Mouse (Mus musculus) C2C12 (cell line): Measurements from ENCODE around the gene Far2. TPM values are rescaled to one million over a fixed set of nuclear protein-coding genes. Genes with fewer than 3 reads are reported as not detected.
A peak's percentile ranks its signal among the peaks of the same experiment; 100 is the strongest.

Experiments used
- H3K27me3 ChIP-seq: one replicate; pipeline ENCODE4 v1.6.1; 2011; ENCODE audit not compliant: control insufficient read depth, insufficient read depth, insufficient read length
- H3K36me3 ChIP-seq: one replicate; pipeline ENCODE4 v1.6.1; 2011; ENCODE audit not compliant: control insufficient read depth, insufficient read depth
- H3K4me3 ChIP-seq: one replicate; pipeline ENCODE4 v1.5.1; 2011; ENCODE audit warnings: mild to moderate bottlenecking, control low read depth; ENCODE audit not compliant: poor library complexity, insufficient read depth, severe bottlenecking
- H3K79me2 ChIP-seq: one replicate; pipeline ENCODE4 v1.6.1; 2011; ENCODE audit not compliant: control insufficient read depth, insufficient read depth
- H3K79me3 ChIP-seq: one replicate; pipeline ENCODE4 v1.6.1; 2011; ENCODE audit warnings: low read depth, control low read depth
- H3ac ChIP-seq: one replicate; pipeline ENCODE3; 2011; ENCODE audit warnings: low read depth; ENCODE audit not compliant: control insufficient read depth, insufficient read length
- CEBPB ChIP-seq: IDR thresholded peaks from one replicate; pipeline ENCODE4 v1.6.1; 2011; ENCODE audit warnings: low read depth, mild to moderate bottlenecking, control low read depth, moderate library complexity
- CTCF ChIP-seq: IDR thresholded peaks from one replicate; pipeline ENCODE4 v1.5.1; 2011; ENCODE audit not compliant: control insufficient read depth, insufficient read depth, insufficient read length
- FOSL1 ChIP-seq: IDR thresholded peaks from one replicate; pipeline ENCODE4 v1.8.0; 2011; ENCODE audit warnings: mild to moderate bottlenecking, low read length; ENCODE audit not compliant: poor library complexity, insufficient read depth, severe bottlenecking
- MAX ChIP-seq: IDR thresholded peaks from one replicate; pipeline ENCODE4 v1.6.1; 2011; ENCODE audit warnings: mild to moderate bottlenecking, control low read depth
- MYOD1 ChIP-seq: IDR thresholded peaks from one replicate; pipeline ENCODE4 v1.6.1; 2011; ENCODE audit warnings: low read depth; ENCODE audit not compliant: control insufficient read depth, insufficient read length
- MYOG ChIP-seq: IDR thresholded peaks from one replicate; pipeline ENCODE4 v1.6.1; 2011; ENCODE audit not compliant: control insufficient read depth, insufficient read length; ENCODE audit errors: extremely low read depth
- USF1 ChIP-seq: IDR thresholded peaks from one replicate; pipeline ENCODE4 v1.6.1; 2011; ENCODE audit warnings: low read depth, mild to moderate bottlenecking, control low read depth, moderate library complexity
- polyA plus RNA-seq: library from polyadenylated mRNA; unstranded; fragments of >200 nt; fragmentation: generic; extraction: Trizol; gene quantifications from one replicate; pipeline ENCODE4 v1.2.1, GENCODE M21; 2012; ENCODE audit warnings: missing spikeins

Gene Far2
- polyA plus RNA-seq, 1 experiment: 0.11 TPM

DNA sequence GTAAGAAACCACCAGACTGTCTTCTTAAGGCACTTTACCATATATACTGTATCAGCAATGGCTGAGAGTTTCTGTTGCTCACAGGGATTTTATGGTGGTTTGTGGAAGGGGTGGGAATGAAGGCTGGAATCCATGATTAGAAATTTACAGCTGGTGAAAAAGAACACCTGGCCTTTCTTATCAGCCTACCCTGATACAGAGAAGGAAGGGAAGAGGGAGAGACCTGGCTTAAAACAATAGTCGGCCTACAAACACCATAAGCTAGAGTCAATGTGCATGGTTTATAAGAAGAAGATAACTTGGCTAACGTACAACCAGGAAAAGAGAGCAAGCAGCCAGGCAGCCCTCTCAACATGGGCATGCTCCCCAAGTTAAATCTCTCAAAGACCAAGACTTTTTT lies 37.3 kb downstream of the Far2 start:
- Histone ChIP-seq H3K4me3 (no peak overlapping the region), H3K79me3 (no peaks in the 10 kb centered on the region), H3ac (no peak overlapping the region), H3K36me3 (no peaks in the 10 kb centered on the region), H3K79me2 (no peaks in the 10 kb centered on the region), H3K27me3 (peaks cover 4% of the 10 kb centered on the region)
- TF ChIP-seq MYOD1: no peak
- TF ChIP-seq USF1: no peak
- TF ChIP-seq MYOG: no peak
- no peak for TF ChIP-seq FOSL1
- no peak for TF ChIP-seq MAX
- no peak for TF ChIP-seq CTCF
- no peak for TF ChIP-seq CEBPB

DNA sequence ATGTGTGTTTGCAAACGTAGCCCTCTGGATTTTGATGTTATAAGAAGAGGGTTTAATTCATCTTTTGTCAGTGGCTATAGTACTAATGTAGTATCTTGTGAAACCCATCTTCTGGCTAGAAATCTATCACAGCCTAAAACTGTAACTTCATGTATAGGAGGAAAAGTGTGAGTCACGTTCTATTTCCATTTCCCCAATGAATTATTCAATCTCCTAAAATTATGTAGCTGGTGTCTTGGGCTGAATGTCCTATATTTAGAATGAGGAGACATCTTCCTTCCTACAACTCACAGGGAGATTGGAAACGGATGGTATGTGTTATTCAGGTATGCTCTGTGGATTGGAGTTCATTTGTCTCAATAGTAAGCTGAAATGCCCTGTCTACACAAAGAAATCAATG lies 50.0 kb downstream of the Far2 start:
- H3K4me3 ChIP-seq: no peak overlapping the region
- H3ac ChIP-seq: no peak overlapping the region
- H3K79me2 ChIP-seq: no peaks in the 10 kb centered on the region
- no peaks in the 10 kb centered on the region for H3K36me3 ChIP-seq
- TF ChIP-seq FOSL1 (no peak), MYOG (no peak), CEBPB (no peak), USF1 (no peak), MAX (no peak), CTCF (no peak), MYOD1 (no peak)
- no peaks in the 10 kb centered on the region for H3K79me3 ChIP-seq
- no peaks in the 10 kb centered on the region for H3K27me3 ChIP-seq

DNA sequence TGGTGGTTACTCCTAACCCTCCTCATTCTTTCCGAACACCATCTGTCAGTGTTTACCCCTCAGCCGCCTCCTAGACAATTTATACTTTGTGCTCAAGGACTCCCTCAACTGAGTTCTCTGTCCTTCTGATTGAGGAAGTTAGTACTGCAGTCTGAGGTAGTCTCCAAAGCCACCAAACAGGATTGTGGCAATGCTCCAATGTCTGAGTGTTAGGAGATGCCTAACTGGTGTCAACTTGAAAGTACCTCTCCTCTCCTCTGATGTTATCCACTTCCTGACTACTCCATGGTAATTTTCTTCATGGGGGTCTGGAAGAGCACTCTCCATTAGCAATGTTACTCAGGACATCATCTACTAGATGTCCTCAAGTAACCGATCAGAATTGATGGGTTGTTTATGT lies 54.9 kb downstream of the Far2 start:
- Histone ChIP-seq H3K27me3 (no peaks in the 10 kb centered on the region), H3K36me3 (no peaks in the 10 kb centered on the region), H3K79me2 (no peaks in the 10 kb centered on the region), H3K79me3 (no peaks in the 10 kb centered on the region), H3ac (no peak overlapping the region), H3K4me3 (no peak overlapping the region)
- TF ChIP-seq USF1 (no peak), CTCF (no peak), MAX (no peak)

DNA sequence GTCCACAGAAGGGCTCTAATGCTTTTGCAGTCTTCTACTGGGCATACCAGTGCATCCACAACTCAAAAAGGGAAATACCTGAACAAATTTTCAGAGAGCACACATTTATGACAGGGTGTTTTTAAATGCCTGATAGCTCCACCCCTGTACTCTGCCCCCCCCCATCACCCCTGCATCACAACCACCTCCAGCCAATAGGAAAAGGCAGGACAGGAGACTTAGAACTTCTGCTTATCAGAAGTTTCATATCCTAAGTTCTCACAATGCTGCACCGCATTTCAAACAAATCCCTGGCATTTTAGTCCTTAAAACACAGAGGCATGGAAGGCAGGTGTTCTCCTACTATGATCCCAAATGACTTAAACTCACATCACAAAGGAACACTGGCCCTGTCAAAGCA lies 55.4 kb downstream of the Far2 start:
- Histone ChIP-seq H3K79me3 (no peaks in the 10 kb centered on the region), H3K79me2 (no peaks in the 10 kb centered on the region), H3ac (no peak overlapping the region), H3K4me3 (no peak overlapping the region), H3K27me3 (no peaks in the 10 kb centered on the region), H3K36me3 (no peaks in the 10 kb centered on the region)
- TF ChIP-seq USF1 (no peak), FOSL1 (no peak), MYOD1 (no peak), MYOG (no peak), MAX (no peak), CEBPB (no peak), CTCF (no peak)

DNA sequence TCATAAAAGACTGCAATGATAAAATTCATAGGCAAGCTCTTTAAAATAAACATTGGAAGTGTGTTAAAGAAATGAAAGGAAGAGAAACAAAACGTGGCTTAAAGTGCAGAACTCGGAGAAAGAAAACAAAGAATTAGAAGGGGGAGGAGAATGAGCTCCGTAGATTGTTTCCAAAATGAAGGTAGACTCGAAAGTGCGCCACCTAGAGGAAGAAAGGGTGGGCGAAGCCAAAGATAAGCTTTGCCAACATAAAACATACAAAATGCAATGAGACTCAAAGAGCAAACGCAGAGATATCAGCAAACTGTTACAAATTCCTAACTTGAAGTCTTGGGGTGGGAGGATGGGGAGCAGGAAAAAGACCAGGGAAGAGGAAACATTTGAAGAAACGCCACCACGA lies 57.2 kb downstream of the Far2 start:
- no peak overlapping the region for H3K4me3 ChIP-seq
- TF ChIP-seq MYOG: no peak
- TF ChIP-seq MAX: no peak
- no peak for TF ChIP-seq CEBPB
- no peak for TF ChIP-seq MYOD1
- TF ChIP-seq CTCF: no peak
- TF ChIP-seq USF1: no peak
- no peak for TF ChIP-seq FOSL1
- no peaks in the 10 kb centered on the region for H3K36me3 ChIP-seq
- H3K79me3 ChIP-seq: no peaks in the 10 kb centered on the region
- H3ac ChIP-seq: no peak overlapping the region
- H3K27me3 ChIP-seq: no peaks in the 10 kb centered on the region
- H3K79me2 ChIP-seq: no peaks in the 10 kb centered on the region

DNA sequence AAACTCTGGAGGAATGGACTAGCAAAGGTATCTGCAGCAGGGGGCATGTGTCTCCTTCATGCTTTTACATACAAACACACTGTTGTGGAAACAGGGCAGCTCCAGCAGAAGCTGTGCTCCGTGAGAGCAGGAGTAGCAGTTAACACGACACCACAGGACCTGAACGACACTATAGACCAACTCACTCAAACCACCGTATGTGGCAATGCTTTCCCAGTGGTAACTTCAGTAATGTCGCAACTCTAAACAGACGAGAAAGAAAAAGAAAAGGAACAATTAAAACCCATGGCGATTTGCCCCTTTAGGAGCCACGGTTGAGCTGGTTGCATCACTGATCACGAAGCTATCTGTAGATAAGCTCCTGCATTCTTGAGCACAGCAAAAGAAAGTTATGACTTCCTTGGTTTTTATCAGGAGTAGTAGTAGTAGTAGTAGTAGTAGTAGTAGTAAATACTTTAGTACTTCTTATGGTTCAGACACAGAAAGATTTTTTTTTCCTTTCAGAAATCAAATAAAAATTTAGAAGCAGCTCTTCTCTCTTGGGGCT lies 58.7 kb downstream of the Far2 start:
- no peak overlapping the region for H3ac ChIP-seq
- TF ChIP-seq MYOD1: no peak
- TF ChIP-seq FOSL1: no peak
- peak; percentile 77 for TF ChIP-seq CEBPB
- H3K79me2 ChIP-seq: no peaks in the 10 kb centered on the region
- no peaks in the 10 kb centered on the region for H3K36me3 ChIP-seq
- H3K79me3 ChIP-seq: no peaks in the 10 kb centered on the region
- no peaks in the 10 kb centered on the region for H3K27me3 ChIP-seq
- no peak overlapping the region for H3K4me3 ChIP-seq
